Mouse (Mus musculus) embryonic facial prominence, embryonic 13.5 days (tissue): ENCODE data around the gene Chst15. TPM values are rescaled to one million over a fixed set of nuclear protein-coding genes. Genes with fewer than 3 reads are reported as not detected.

Experiments
- ATAC-seq: fragments of 200-750 bp; cut with Nextera tagmentation; 2 replicates; pipeline ENCODE4 v1.8.0; 2017; ENCODE audit warnings: low read depth; ENCODE audit not compliant: insufficient number of reproducible peaks, insufficient read depth, low FRiP score, low TSS enrichment
- H3K27ac ChIP-seq: fragments of 300-500 bp; sonication (generic); 2 replicates; pipeline ENCODE4 v1.5.1; 2015; ENCODE audit warnings: moderate library complexity, mild to moderate bottlenecking, inconsistent platforms
- H3K27me3 ChIP-seq: fragments of 300-500 bp; sonication (generic); 2 replicates; pipeline ENCODE4 v1.6.1; 2015; ENCODE audit warnings: mild to moderate bottlenecking, inconsistent platforms
- H3K36me3 ChIP-seq: fragments of 300-500 bp; sonication (generic); 2 replicates; pipeline ENCODE4 v1.6.1; 2015; ENCODE audit warnings: mild to moderate bottlenecking, inconsistent platforms
- H3K4me1 ChIP-seq: fragments of 300-500 bp; sonication (generic); 2 replicates; pipeline ENCODE4 v1.6.1; 2015; ENCODE audit warnings: inconsistent platforms
- H3K4me2 ChIP-seq: fragments of 300-500 bp; sonication (generic); 2 replicates; pipeline ENCODE4 v1.6.1; 2015; ENCODE audit warnings: moderate library complexity, mild to moderate bottlenecking, inconsistent platforms
- H3K4me3 ChIP-seq: fragments of 300-500 bp; sonication (generic); 2 replicates; pipeline ENCODE4 v1.5.1; 2015; ENCODE audit warnings: mild to moderate bottlenecking, inconsistent platforms
- H3K9ac ChIP-seq: fragments of 300-500 bp; sonication (generic); 2 replicates; pipeline ENCODE4 v1.6.1; 2015; ENCODE audit warnings: mild to moderate bottlenecking, inconsistent platforms
- H3K9me3 ChIP-seq: fragments of 300-500 bp; sonication (generic); 2 replicates; pipeline ENCODE4 v1.6.1; 2016; ENCODE audit warnings: inconsistent platforms
- WGBS: fragments of 180-500 bp; shearing (Covaris S2); methylation state at CpG from one replicate; pipeline ENCODE4 v1.1.7; 2015; ENCODE audit warnings: mixed read lengths; 5-methylcytosine and 5-hydroxymethylcytosine counted together
- polyA plus RNA-seq: library from polyadenylated mRNA; unstranded; fragments of >200 nt; fragmentation: Nextera tagmentation; extraction: Ambion mirVana; gene quantifications from 2 replicates; pipeline ENCODE4 v1.2.1, GENCODE M21; 2015

The Chst15 gene
- 30.2 and 30.4 TPM in 2 replicates for polyA plus RNA-seq

GRCm38 (mm10) chr7:132317036-132317541 is at the start of gene Chst15:
TSS of gene Chst15 (minus strand) at chr7:132317228.
- H3K27ac ChIP-seq = peak within 1 kb of the TSS; percentile 91
- H3K4me2 ChIP-seq = peak within 1 kb of the TSS; percentile 93
- no peaks in the 10 kb centered on the region for H3K36me3 ChIP-seq
- WGBS = under 1% methylated on average over 34 of the region's 34 CpGs
- peak within 1 kb of the TSS; percentile 68 for H3K4me3 ChIP-seq
- peak within 1 kb of the TSS; percentile 85 for H3K9ac ChIP-seq
- no peaks in the 10 kb centered on the region for H3K9me3 ChIP-seq
- peak; percentile 75 for ATAC-seq
- H3K27me3 ChIP-seq = no peaks in the 10 kb centered on the region; the same call in none of the 2 replicates
- peaks cover 51% of the 10 kb centered on the region for H3K4me1 ChIP-seq

GRCm38 (mm10) chr7:132365703-132366384 is 48.8 kb upstream of the Chst15 start:
- ATAC-seq = no peak

GRCm38 (mm10) chr7:132365111-132365510 is 48.1 kb upstream of the Chst15 start:
- Histone ChIP-seq H3K9me3 (no peaks in the 10 kb centered on the region), H3K9ac (no peak overlapping the region), H3K4me2 (no peak overlapping the region), H3K4me1 (peaks cover 20% of the 10 kb centered on the region), H3K4me3 (no peak overlapping the region), H3K27ac (no peak overlapping the region), H3K36me3 (no peaks in the 10 kb centered on the region), H3K27me3 (no peaks in the 10 kb centered on the region)
- WGBS = 92% methylated on average over 5 of the region's 5 CpGs
- no peak for ATAC-seq

More at GRCm38 (mm10) chr7:132365703-132366384, 48.8 kb upstream of the Chst15 start:
- Histone ChIP-seq H3K9ac (no peak overlapping the region), H3K27me3 (no peaks in the 10 kb centered on the region), H3K4me3 (no peak overlapping the region), H3K9me3 (no peaks in the 10 kb centered on the region), H3K4me1 (peaks cover 20% of the 10 kb centered on the region), H3K36me3 (no peaks in the 10 kb centered on the region), H3K4me2 (no peak overlapping the region), H3K27ac (0 out of 2 replicates have a peak overlapping the region, but pooled peaks have one; percentile 12)
- 89% methylated on average over 5 of the region's 5 CpGs for WGBS

GRCm38 (mm10) chr7:132364506-132364905 is 47.5 kb upstream of the Chst15 start:
- 27% methylated on average over 5 of the region's 5 CpGs for WGBS
- H3K27ac ChIP-seq = no peak overlapping the region
- no peak overlapping the region for H3K9ac ChIP-seq
- no peaks in the 10 kb centered on the region for H3K27me3 ChIP-seq
- ATAC-seq = no peak
- peaks cover 15% of the 10 kb centered on the region for H3K4me1 ChIP-seq
- no peak overlapping the region for H3K4me3 ChIP-seq
- no peak overlapping the region for H3K4me2 ChIP-seq
- no peaks in the 10 kb centered on the region for H3K9me3 ChIP-seq
- no peaks in the 10 kb centered on the region for H3K36me3 ChIP-seq

GRCm38 (mm10) chr7:132360336-132360735 is 43.3 kb upstream of the Chst15 start:
- WGBS = 83% methylated on average over 4 of the region's 4 CpGs

DNA sequence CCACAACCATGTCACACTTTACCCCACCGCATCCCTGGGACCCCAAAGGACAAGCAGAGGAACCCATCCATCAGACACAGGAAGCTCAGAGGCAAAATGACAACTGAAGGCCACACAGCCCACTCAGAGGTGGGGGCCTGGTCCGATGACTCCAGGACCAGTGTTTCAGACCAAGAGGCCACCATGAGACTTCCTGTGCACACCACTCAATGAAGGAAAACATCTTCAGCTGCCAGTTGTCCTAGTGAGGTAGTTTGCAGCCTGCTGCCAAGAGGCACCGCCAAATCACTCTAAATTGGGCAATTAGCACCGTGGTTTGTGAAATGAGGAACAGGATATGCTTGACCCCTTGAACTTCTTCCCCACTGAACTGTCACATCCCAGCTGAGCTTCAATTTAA is 41.7 kb upstream of the Chst15 start:
- Histone ChIP-seq H3K4me2 (no peak overlapping the region), H3K27me3 (0 out of 2 replicates have a peak, but pooled peaks cover 3% of the 10 kb centered on the region), H3K9ac (no peak overlapping the region), H3K9me3 (no peaks in the 10 kb centered on the region), H3K36me3 (no peaks in the 10 kb centered on the region), H3K27ac (no peak overlapping the region), H3K4me3 (no peak overlapping the region), H3K4me1 (peaks cover 30% of the 10 kb centered on the region)
- ATAC-seq = no peak
- 45% methylated on average over 4 of the region's 4 CpGs for WGBS

More at GRCm38 (mm10) chr7:132360336-132360735, 43.3 kb upstream of the Chst15 start:
- Histone ChIP-seq H3K27ac (no peak overlapping the region), H3K4me3 (no peak overlapping the region), H3K4me2 (no peak overlapping the region), H3K27me3 (0 out of 2 replicates have a peak, but pooled peaks cover 3% of the 10 kb centered on the region), H3K36me3 (no peaks in the 10 kb centered on the region), H3K9ac (no peak overlapping the region), H3K9me3 (no peaks in the 10 kb centered on the region), H3K4me1 (peaks cover 30% of the 10 kb centered on the region)
- no peak for ATAC-seq

DNA sequence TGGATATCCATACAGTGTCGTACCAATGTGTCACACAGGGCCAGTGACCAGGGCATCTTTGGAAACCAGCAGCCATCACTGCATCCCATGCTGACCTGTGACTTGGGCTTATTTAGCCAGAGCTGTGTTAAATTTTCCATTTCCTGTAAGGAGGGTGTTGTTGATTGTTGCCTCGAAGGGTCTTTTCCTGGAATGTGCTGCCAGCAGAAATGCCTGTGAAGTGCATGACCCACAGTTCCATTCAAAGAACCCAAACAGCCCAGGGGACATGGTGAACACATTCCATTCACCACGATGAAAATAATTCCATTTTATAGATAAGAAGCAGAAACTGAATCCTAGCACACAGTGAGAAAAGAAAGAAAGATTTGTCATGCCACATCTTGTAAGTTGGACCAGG is 41.2 kb upstream of the Chst15 start:
- Histone ChIP-seq H3K4me2 (no peak overlapping the region), H3K36me3 (no peaks in the 10 kb centered on the region), H3K27ac (no peak overlapping the region), H3K4me1 (peaks cover 30% of the 10 kb centered on the region), H3K9ac (no peak overlapping the region), H3K4me3 (no peak overlapping the region), H3K9me3 (no peaks in the 10 kb centered on the region), H3K27me3 (0 out of 2 replicates have a peak, but pooled peaks cover 3% of the 10 kb centered on the region)
- no peak for ATAC-seq
- 27% methylated on average over 3 of the region's 3 CpGs for WGBS

DNA sequence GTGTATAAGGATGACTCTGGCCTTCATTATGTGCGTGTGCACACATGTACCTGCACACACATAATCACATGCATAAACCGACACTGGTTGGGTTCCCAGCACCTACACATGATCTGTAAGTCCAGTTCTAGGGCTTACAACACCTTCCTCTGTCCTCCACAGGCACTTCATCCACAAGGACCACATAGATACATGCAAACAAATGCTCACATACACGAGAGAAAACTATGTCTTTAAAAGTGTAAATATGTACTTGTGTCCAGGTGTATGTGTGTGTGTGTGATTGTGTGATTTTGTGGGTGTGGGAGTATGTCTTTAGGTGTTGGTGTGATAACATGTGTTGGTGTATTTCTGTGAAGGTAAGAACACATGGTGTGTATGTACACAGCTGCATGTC is 40.8 kb upstream of the Chst15 start:
- H3K27me3 ChIP-seq = 0 out of 2 replicates have a peak, but pooled peaks cover 3% of the 10 kb centered on the region
- no peak overlapping the region for H3K4me2 ChIP-seq
- H3K4me1 ChIP-seq = peaks cover 30% of the 10 kb centered on the region
- WGBS = 93% methylated on average over 3 of the region's 3 CpGs
- H3K9ac ChIP-seq = no peak overlapping the region
- H3K4me3 ChIP-seq = no peak overlapping the region
- H3K9me3 ChIP-seq = no peaks in the 10 kb centered on the region
- H3K27ac ChIP-seq = no peak overlapping the region
- no peak for ATAC-seq
- no peaks in the 10 kb centered on the region for H3K36me3 ChIP-seq

GRCm38 (mm10) chr7:132356881-132357840 is 40.1 kb upstream of the Chst15 start:
- Histone ChIP-seq H3K9ac (no peak overlapping the region), H3K27ac (peak overlapping the region; percentile 66), H3K4me3 (no peak overlapping the region), H3K27me3 (0 out of 2 replicates have a peak, but pooled peaks cover 3% of the 10 kb centered on the region), H3K4me2 (no peak overlapping the region), H3K36me3 (no peaks in the 10 kb centered on the region), H3K9me3 (no peaks in the 10 kb centered on the region), H3K4me1 (peaks cover 30% of the 10 kb centered on the region)
- no peak for ATAC-seq
- WGBS = 42% methylated on average over 10 of the region's 10 CpGs

- Histone ChIP-seq H3K4me3 (no peak overlapping the region), H3K4me2 (0 out of 2 replicates have a peak overlapping the region, but pooled peaks have one; percentile 2), H3K9ac (no peak overlapping the region), H3K27me3 (0 out of 2 replicates have a peak, but pooled peaks cover 3% of the 10 kb centered on the region), H3K27ac (peak overlapping the region; percentile 66), H3K9me3 (no peaks in the 10 kb centered on the region), H3K36me3 (no peaks in the 10 kb centered on the region), H3K4me1 (peaks cover 30% of the 10 kb centered on the region)
- WGBS = 8% methylated on average over 8 of the region's 8 CpGs
- ATAC-seq = 0 out of 2 replicates have a peak, but pooled peaks have one; percentile 32
Measured at GRCm38 (mm10) chr7:132356185-132356584, 39.2 kb upstream of the Chst15 start.

DNA sequence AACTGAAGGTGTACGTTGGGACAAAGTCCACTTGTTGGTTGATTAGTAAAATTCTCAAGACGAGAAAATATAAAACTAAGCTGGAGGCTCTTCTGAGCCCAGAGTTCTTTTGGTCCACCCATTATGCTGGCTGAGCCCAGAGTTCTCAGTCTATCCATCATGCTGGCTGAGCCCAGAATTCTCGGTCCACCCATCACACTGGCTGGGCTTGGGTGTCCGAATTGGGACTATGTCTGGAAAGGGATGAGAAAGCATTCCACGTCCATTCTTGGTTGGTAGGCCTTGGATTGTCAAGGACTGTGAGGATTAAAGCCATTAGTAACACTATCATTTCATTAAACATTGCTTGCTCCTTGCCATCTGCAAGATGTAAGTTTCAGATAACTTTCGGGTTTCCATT is 38.7 kb upstream of the Chst15 start:
- Histone ChIP-seq H3K4me1 (peaks cover 30% of the 10 kb centered on the region), H3K36me3 (no peaks in the 10 kb centered on the region), H3K27ac (peak overlapping the region; percentile 66), H3K4me3 (no peak overlapping the region), H3K9ac (no peak overlapping the region), H3K9me3 (no peaks in the 10 kb centered on the region), H3K27me3 (0 out of 2 replicates have a peak, but pooled peaks cover 3% of the 10 kb centered on the region), H3K4me2 (0 out of 2 replicates have a peak overlapping the region, but pooled peaks have one; percentile 2)
- 57% methylated on average over 6 of the region's 6 CpGs for WGBS
- no peak for ATAC-seq
